Mouse (Mus musculus) ovary, postnatal 36 days (tissue): ENCODE measurements around the gene 5730455P16Rik.
"Not testable (repeated sequence)": the region's sequence is repeated elsewhere in the genome, so short reads cannot be mapped to it uniquely, and the experiment has no call there.

ENCODE experiments used
- DNase-seq: peaks from one replicate; pipeline ENCODE4 v3.0.0; 2022; ENCODE audit warnings: low spot score, mixed read lengths

Gene 5730455P16Rik

GRCm38 (mm10) chr11:80378452-80379068, 726 bp upstream of the 5730455P16Rik start:
- not testable (repeated sequence) for DNase-seq

DNA sequence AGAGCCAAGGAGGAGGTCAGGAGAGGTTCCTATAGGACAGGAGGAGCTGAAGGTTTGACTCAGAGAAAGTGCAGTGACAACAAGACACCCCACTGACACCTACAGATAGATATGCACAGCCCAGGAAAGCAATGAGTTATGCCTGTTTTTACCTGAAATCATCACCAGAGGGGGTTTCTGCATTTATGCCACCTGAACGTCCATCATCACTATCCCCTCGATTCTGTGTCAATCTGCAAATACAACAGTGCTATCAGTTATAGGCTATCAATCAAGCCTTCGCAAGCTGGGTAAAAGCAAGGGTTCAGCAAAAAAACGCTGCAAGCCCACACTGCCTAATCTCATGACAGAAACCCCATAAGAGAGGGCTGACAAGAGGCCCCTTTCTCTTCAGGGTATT, 1.2 kb downstream of the 5730455P16Rik start:
- no peak for DNase-seq

GRCm38 (mm10) chr11:80368949-80369348, 8.9 kb downstream of the 5730455P16Rik start:
- no peak for DNase-seq

- no peak for DNase-seq
These were observed 23.0 kb downstream of the 5730455P16Rik start for GRCm38 (mm10) chr11:80354832-80355231.

DNA sequence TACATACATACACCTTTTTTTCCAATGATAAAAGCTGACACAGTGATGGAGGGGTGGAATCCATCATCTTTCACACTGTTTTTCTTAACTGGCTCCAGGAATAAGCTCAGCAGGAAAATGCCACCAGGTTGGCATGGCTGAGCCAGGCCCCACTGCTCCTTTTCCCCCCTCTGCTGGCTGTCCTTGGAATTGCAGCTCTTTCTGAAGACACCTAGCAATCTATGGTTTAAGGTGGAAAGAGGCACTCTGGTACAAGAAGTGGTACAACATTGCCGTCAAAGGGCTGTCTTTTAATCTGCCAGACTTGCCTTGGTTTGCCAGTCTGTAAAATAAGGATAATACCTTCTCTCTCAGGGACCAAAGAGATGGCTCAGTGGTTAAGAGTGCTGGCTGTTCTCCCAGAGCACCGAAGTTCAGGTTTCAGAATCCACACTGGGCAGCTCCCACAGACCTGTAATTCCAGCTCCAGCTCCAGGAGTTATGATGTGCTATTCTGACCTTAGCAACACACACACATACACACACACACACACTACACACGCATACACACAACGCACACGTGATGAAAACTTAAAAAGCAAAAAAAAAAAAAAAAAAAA, 25.9 kb downstream of the 5730455P16Rik start:
- peak; percentile 69 for DNase-seq

- DNase-seq, result no peak
These were observed 35.4 kb downstream of the 5730455P16Rik start for GRCm38 (mm10) chr11:80342482-80342881.

DNA sequence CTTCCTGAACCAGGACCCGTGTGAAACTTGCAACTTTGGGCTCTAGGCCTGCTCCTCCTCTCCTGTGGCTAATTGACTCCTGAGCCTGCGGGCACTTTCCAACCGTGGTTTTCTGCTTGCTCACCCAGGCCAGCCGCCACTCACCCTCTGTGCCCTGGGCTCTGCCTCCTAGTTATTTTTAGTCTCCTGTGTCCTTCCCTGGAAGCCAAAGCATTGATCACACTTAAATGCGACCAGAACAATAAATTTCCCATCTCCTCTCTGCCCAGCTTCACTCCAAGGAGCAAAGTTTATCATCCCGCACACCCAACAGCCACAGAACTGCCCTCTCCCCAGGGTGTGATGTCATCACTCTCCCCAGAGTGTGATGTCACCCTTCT, 41.5 kb downstream of the 5730455P16Rik start:
- no peak for DNase-seq

DNA sequence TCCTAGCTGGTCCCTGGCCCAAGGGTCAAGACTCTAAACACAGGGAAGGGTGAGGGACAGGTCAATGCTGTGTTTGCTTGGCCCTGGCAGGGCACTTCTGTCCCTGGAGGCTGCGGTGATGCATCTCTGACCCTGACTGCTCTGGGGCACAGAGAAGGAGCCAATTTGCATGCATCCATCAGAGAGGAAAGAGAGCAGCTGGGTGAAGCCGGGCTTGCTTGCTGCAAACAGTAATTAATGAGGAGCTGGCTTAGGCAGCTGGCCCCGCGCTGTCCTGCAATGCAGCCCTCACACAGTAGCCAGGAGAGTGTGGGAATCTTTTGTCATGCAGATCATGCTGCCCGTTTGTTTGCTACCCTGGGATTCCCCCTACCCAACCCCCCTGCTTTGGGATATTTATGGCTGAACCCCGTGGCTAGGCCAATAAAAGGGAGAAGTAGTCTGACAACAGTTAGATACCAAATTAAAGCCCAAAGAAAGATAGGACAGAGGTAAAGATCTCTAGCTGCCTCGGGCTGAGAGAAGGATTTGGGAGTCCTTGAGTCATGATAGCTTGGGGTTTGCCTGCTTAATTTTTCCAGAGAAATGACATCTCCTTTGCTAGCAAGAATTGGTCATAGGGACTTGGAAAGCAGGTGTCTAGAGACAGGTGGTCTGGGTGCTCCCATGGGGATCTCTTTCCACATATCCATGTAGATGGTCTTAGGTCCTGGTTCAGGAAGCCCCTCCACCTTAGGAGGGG, 42.1 kb downstream of the 5730455P16Rik start:
- no peak for DNase-seq

DNA sequence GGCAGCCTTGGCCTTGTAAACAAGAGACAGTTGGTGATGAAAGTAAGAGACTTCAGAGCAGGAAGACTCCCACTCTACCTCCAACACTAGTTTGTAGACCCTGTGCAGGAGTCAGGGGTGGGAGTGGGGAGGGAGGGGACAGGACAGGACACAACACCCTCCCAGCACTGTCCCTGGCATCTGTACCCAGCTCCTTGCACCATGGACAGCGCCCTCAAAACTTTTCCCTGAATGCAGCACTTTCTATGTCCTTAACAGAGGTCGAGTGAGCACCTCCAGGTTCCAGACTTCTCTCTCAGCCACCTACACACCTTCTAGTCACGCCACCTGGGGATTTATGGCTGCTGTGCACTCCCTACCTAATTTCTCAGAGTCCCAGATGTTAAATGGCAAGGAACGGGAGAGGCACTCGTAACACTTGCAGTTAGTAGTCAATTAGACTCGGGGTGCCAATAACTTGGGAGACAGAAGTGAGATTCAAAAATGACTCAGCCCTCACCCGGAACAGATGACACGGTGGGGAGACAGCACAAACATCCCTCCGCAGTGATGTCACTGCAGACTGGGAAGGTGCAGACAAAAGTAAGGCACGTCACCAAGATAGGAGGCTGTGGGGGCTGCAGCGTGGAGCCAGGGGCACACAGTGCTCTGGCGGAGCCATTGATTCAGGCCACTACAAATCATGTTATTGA, 45.0 kb downstream of the 5730455P16Rik start:
- no peak for DNase-seq

DNA sequence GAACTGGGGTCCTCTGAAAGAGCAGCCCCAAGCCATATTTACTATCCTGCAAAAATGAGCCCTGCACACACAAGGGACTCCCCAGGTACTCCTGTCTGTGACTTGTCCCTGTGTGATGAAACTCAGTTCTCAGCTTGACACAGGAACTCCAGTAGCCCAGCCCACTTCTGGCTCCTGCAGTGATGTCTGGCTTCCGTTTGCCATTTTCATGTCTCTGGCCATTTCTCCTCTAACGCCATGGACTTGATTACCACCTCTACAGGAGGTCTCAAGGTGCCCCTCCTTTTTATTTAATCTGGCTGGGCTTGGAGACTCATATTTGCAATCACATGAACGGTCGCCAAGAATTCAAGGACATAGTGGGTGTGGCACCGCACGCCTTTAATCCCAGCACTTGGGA, 53.2 kb downstream of the 5730455P16Rik start:
- no peak for DNase-seq

DNA sequence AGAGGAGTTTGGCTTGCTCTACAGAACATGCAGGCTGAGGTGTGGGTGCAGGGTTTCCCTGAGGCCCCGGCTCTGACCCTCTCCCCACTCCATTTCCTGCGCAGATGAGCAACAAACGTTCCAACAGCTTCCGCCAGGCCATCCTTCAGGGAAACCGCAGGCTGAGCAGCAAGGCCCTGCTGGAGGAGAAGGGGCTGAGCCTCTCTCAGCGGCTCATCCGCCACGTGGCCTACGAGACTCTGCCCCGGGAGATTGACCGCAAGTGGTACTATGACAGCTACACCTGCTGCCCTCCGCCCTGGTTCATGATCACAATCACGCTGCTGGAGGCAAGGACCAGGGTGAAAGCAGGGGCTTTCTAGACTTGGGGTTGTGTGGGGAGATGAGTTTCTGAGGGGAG, 54.6 kb downstream of the 5730455P16Rik start:
- DNase-seq, result no peak

DNA sequence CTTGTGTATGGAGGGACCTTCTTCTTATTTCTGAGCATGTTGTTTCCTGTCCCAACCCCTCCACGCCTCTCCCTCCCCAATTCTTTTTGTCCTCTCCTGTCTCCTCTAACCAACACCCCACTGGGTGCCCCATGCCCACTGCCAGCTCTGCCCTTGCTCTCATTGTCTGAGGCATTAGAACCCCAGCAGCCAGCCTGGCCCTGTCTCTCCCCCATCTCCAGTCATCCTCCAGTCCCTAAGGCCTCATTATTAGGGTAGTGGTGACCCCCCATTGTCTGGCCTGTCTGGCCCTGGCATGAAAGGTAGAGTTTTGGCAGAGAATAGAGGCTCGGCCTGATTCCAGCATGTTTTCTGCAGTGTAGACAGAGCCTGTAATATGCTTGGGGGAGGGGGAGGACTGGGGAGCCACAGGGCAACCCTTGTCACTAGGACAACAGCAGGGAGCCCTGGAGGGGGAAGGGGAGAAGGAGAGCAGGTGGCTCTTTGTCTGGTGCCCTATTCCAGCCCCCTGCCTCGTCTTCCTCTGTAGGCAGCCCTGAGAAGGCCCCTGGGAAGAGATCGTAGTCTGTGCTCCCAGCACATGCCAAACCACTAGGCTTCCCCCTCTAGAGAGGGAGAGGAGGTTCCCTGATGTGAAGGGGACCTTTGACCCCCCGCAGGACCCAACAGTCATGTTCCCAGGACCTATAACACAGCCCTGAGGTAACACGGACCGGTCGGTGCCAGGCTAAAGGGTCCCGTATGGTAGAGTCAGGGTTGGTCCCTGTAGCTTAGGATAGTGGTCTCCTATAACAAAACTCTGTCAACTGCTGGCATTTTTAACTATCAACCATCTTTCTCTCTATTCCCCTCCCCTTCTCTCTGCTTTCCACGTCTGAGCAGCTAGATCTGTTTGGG, 61.8 kb downstream of the 5730455P16Rik start:
- DNase-seq, result no peak

- no peak for DNase-seq
These were observed 63.9 kb downstream of the 5730455P16Rik start for GRCm38 (mm10) chr11:80313944-80314343.

DNA sequence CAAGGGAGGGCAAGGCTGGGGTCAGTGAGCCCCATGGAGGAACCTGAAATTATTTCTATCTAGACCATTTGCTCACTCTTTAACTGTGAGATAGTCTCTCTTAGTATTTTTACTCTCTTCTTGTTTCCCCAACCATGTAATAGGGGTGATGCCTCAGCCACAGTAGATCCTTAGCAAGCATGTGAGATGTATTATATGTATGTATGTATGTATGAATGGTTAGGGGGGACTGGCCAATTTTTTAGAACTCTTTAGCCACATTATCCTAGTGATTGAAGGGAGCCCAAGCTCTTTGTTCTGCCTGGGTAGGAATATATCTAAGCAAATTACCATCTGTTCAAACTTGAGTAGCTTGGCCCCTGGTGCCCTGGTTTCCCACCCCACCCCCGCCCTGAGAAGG, 64.4 kb downstream of the 5730455P16Rik start:
- no peak for DNase-seq

DNA sequence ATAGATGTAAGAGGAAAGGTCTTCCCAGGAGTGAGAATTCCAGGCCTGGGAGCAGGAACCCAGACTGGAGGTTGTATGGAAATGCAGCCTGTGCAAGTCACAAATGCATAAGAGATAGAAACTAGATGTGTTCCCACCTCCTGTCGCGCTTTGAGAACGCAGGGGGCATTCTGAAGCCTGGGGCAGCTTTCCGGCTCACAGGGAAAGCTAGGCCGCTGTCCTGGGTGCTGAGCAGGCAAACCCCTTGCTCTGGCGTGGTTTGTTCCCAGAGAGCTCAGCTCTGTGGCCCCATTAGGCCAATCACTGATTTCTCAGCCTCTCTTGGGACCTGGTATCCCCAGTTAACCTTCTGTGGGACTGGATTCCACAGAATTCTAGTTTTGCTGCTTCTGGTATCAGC, 65.3 kb downstream of the 5730455P16Rik start:
- peak; percentile 23 for DNase-seq

- no peak for DNase-seq
These were observed 65.8 kb downstream of the 5730455P16Rik start for GRCm38 (mm10) chr11:80312049-80312448.

DNA sequence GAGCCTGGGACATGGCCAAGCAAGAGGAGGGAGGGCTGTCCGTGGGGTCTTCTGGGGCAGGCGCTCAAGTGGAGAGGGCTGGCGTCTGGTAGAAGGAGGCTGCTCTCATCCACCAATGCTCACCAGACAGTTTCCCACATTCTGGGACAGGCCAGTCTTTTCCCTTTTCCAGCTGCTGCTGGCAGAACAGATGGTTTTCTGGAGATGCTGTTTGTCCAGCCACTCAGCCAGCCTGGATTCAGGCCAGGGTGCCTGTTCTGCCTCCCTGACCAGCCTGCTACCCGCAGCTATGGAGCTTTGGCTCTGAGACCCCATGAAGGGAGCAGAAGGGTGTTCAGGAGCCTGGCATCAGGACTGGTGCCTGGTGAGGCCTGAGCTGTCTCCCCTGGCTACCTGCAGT, 66.6 kb downstream of the 5730455P16Rik start:
- DNase-seq, result no peak
